Mouse (Mus musculus) layer of hippocampus, postnatal 25 days (tissue): ENCODE results near the gene Nxf1. TPM values are rescaled to one million over a fixed set of nuclear protein-coding genes. Genes with fewer than 3 reads are reported as not detected.

Source experiments
- DNase-seq, 2 experiments: peaks; one replicate each; pipeline ENCODE4 v3.0.0; 2022; ENCODE audit warnings: mixed read lengths in 2 of 2, low spot score in 1 of 2; ENCODE audit errors: extremely low spot score in 1 of 2
- total RNA-seq, 2 experiments: library from RNA; stranded (reverse); gene quantifications; 2 replicates each; pipeline ENCODE4 v1.2.3; 2021

Nxf1 gene
- total RNA-seq, 2 experiments from 2014 or later = 75.4 to 95.3 TPM

- no peak for DNase-seq
Observed at GRCm38 (mm10) chr19:8760757-8761156, 3.9 kb downstream of the Nxf1 start.

GRCm38 (mm10) chr19:8763276-8763675 is 6.4 kb downstream of the Nxf1 start:
- no peak for DNase-seq

DNA sequence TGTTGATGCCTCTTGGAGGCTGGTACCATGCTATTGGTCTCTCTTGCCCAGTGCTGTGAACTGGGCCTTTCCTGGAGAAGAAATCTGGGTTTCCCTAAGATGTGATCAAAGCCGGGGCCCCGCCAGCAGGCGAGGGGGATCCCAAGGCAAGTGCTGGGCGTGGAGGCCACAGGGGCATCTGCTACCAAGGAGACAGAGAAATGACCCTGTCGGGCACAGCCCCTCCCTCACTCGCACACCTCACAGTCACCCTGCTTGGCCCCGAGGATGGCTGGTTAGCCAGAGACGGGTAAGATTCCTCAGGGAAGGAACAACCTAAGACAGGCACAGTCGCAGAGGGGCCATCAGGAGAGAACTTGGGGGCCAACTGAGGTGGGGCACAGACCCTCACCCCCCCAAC is 8.7 kb downstream of the Nxf1 start:
- no peak for DNase-seq

- peak; percentile 80 to 81 for DNase-seq
Observed at GRCm38 (mm10) chr19:8770567-8771270, 13.8 kb downstream of the Nxf1 start, which contains the start of gene Tmem223. Gene Tmem223, plus strand, starts transcription at chr19:8770996.

- DNase-seq = no peak
Observed at GRCm38 (mm10) chr19:8772996-8773395, 16.1 kb downstream of the Nxf1 start.

DNA sequence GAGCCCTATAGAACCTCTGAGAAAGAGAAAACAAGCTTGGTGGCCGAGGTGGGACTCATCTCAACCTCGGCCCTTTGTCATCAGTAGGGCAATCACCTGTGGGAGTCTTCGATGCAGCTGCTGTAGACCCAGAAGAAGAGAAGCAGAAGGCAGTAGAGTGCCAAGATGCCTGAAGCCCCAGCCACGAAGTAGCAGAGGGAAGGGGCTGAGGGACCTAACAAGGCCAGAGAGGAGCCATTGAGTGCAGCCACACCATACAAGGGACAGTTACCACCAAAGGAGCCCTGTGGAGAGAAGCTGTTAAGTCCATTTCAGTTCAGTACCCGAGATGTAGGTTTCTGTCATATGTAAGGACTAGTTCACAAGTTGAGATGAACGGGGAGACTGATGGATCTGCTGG is 16.5 kb downstream of the Nxf1 start:
- DNase-seq = no peak

DNA sequence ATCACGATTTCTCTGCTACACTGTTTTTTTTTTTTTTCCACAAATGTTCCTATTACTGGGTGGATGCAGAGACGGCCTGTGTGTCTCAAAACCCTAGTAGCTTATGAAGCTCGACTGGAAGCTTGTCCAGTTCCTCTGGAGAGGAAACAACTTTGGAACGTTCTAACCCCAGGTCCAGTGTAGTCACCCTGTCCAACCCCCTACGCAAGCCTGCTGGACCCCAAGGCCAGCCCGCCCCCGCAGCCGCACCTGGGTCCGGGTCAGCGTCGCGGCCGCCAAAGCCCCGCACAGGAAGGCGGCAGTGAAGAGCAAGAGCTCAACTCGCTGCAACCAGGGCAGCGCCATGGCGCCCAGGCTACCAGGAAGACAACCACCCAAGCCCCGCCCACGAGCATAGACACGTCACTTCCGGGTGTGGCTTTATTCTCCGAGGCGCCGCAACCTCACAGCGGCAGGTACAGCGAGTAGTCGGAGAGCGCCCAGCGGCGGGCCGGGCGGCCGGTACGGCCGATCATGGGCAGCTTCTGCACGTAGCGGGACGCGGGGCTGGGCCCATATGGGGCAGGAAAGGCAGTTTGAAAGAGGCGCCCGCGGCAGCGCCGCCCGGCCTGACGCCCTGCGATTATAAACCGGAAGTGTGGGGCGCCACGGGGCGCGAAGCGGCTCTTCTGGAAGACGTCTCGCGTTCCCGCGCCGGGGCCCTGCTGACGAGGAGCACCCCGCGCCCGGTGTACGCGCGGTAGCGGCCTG is 17.4 kb downstream of the Nxf1 start, which contains the start of gene Tmem179b:
Gene Tmem179b (minus strand): TSS at position 382 of the 750 bp plus-strand sequence.
- peak; percentile 96 to 99 for DNase-seq

- no peak for DNase-seq
Observed at GRCm38 (mm10) chr19:8774951-8775421, 18.1 kb downstream of the Nxf1 start.

- DNase-seq = peak; percentile 67 to 69
Observed at GRCm38 (mm10) chr19:8786008-8786781, 29.3 kb downstream of the Nxf1 start, which contains the start of gene Taf6l. Gene Taf6l, minus strand, starts transcription at chr19:8786417.

- DNase-seq = no peak
Observed at GRCm38 (mm10) chr19:8788521-8788920, 31.6 kb downstream of the Nxf1 start.

DNA sequence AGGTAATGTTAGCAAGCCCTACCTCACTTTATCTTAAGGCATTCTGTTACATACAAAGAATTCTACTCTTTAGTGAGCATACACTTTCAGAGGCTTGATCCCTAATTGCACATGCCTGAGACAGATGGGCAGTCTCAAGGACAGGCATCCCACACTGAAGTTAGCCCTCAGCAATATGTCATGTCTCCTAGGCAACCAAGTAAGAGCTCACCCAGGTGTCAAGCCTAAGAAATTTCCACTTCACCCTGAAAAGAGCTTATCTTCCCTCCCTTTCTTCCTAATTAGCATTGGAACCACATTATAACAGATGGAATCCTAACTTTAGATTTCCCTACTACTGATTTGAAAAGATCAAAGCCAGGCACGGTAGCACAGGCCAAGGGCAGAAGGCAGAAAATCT is 32.3 kb downstream of the Nxf1 start:
- DNase-seq = no peak

DNA sequence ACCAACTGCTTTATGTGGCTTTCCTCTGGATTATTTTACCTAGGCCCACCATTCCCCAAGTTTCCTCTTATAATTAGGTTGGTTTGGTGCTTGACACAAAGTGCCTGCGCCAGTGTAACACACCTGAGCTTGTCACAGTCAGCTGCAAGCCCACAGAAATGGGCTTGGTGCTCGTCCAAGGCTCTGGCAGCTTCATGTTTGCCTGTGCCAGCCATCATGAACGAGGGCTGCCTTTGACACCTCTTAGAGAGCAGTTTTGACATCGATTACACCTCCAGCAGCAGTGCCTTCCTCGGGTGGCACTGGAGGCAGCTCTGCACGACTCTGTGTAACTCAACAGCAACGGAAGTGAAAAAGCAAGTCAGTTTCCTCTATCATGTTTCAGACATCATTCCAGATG is 33.3 kb downstream of the Nxf1 start:
- no peak for DNase-seq

DNA sequence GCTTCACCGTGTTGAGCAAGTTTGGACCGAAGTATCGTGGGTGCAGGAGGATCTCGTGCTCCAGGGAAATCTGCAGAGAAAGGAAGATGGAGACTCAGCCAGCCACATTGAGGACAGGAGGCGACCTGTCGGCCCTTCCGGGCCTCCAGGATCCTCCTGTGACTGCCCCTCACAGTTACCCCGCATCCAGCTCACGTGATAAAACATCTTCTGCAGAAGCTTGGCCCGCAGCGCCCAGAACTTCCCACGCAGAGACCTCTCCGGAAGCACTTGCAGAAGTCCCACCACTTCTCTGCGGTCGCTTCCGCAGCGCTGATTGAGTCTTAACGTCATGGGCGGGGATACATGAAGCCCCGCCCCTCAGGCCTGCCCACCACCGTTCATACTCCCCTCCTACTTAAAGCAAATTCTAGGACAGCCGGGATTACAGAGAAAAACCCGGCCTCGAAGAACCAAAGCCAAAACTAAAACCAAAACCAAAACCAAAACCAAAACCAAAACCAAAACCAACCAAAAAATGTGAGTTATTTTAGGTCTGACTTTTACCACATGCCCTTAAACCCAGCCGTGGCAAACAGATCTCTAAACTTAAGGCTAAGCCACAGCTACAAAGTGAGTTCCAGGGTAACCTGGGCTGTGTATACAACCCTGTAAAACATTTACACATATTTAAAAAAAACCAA is 41.5 kb downstream of the Nxf1 start, which contains the start of gene Polr2g:
Gene Polr2g (minus strand): TSS at position 314 of the 683 bp plus-strand sequence.
- DNase-seq = peak; percentile 74 to 76

DNA sequence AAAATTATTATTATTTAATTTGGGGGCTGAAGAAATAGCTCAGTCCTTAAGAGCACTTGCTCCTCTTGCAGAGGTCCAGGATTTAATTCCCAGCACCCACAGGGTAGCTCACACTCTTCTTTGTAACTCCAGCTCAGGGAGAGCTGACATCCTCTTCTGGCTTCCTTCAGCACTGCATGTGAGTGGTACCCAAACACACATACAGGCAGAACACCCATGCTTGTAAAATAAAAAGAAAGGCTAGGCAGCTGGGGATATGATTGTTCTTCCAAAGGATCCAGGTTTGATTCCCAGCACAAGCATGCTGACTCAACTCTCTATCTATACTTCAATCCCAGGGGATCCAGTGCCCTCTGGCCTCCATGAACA is 42.1 kb downstream of the Nxf1 start:
- DNase-seq = no peak

DNA sequence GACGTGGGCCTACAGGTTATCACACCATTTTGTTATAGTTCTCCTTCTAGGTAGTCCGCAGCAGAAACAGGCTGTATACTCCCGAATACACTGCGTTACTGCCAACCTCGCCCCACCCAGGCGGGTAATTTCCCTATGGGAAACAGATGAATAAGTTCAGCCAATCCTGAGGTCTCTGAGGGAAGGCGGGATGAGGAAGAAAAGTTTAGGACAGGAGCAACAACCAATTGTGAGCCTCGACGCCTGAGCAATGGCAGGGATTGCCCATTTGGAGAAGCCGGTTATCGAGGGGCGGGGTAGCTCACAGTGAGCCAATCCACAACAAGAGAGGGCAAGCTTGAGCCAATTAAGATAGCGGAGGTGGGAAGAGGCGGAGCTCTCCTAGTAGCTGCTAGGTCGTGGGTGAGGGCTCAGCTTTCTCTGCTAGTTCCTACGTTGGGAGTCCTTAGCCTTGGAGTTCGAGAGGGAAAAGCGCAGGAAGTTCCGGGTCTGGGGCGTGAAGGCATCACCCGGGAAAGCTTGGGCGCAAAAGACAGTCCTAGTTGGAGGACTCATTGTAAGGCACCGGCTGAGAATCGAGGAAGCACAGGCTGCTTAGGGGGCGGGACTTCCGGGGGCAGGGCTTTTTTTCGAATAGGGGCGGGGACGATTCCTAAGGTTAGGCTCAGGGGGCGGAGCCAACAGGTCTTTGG is 45.4 kb downstream of the Nxf1 start, which contains the start of gene Zbtb3:
Gene Zbtb3 (plus strand): TSS at position 426 of the 692 bp plus-strand sequence.
- DNase-seq = peak; percentile 66 to 81

DNA sequence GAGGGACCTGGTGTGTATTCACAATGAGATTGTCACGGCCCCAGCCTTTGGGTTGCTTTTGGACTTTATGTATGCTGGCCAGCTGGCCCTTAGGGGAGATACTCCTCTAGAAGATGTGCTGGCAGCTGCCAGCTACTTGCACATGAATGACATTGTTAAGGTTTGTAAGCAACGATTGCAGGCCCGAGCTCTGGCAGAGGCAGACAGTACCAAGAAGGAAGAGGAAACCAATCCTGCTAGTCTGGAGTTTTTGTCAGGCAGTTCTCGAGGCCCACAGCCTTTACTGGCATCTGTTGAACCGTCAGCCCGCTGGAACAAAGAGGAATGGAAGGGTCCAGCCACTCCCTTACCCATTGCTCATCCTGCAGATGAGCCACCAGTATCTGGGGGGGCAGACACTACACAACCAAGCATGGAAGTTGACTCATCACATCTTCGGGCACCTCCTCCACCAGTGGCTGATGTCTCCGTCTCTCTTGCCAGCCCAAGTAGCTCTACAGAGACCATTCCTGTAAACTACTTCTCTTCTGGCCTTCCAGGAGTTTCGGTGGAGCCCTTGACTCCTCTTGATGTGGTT is 46.4 kb downstream of the Nxf1 start:
- DNase-seq = no peak

- no peak for DNase-seq
Observed at GRCm38 (mm10) chr19:8803879-8804660, 47.2 kb downstream of the Nxf1 start.

GRCm38 (mm10) chr19:8806810-8807209 is 49.9 kb downstream of the Nxf1 start:
- DNase-seq = no peak
